Mouse (Mus musculus): ENCODE measurements around the gene Vstm2b. TPM values are rescaled to one million over a fixed set of nuclear protein-coding genes. Genes with fewer than 3 reads are reported as not detected.

The Vstm2b gene
- polyA plus RNA-seq, 1 experiment = not detected

- no peaks in the 10 kb centered on the region for H3K36me3 ChIP-seq (ENCODE audit: control insufficient read depth)
- H3K27me3 ChIP-seq (ENCODE audit: control insufficient read depth) = no peaks in the 10 kb centered on the region
- H3K4me1 ChIP-seq (ENCODE audit: control insufficient read depth) = no peaks in the 10 kb centered on the region
- H3K4me3 ChIP-seq (replicated peaks) = no peak overlapping the region
- H3K9me3 ChIP-seq (ENCODE audit: control insufficient read depth, low read length) = no peaks in the 10 kb centered on the region
- TF ChIP-seq TAL1 (IDR thresholded peaks at IDR 0.05; ENCODE audit: low read length) (no peak), GATA1 (IDR thresholded peaks at IDR 0.05; ENCODE audit: low read length) (no peak)
These were observed 44.3 kb downstream of the Vstm2b start for GRCm38 (mm10) chr7:40942233-40942935.

Other genes starting within 250 kb of the Vstm2b start
- not detected in 2 replicates for gene 4930433I11Rik, start 89.2 kb downstream of the Vstm2b start, polyA plus RNA-seq (2012)
- not detected in 2 replicates for gene Gm4884, start 134.4 kb downstream of the Vstm2b start, polyA plus RNA-seq (2012)